Mouse (Mus musculus) kidney, postnatal 25 days (tissue): Measurements from ENCODE around the gene Gng2.

Source experiments
- DNase-seq, 2 experiments: peaks; one replicate each; pipeline ENCODE4 v3.0.0; 2021; ENCODE audit warnings: mixed read lengths in 2 of 2

Gng2 gene

GRCm38 (mm10) chr14:19976421-19977270, 781 bp downstream of the Gng2 start:
- peak; percentile 67 to 84 for DNase-seq

GRCm38 (mm10) chr14:19974978-19975493, 2.4 kb downstream of the Gng2 start:
- DNase-seq: no peak

- no peak for DNase-seq
Measured at GRCm38 (mm10) chr14:19974429-19974828, 3.0 kb downstream of the Gng2 start.

GRCm38 (mm10) chr14:19972316-19973029, 5.0 kb downstream of the Gng2 start:
- DNase-seq: no peak

GRCm38 (mm10) chr14:19970845-19971244, 6.6 kb downstream of the Gng2 start:
- no peak for DNase-seq

GRCm38 (mm10) chr14:19970106-19970785, 7.2 kb downstream of the Gng2 start:
- no peak for DNase-seq

GRCm38 (mm10) chr14:19969566-19969965, 7.9 kb downstream of the Gng2 start:
- no peak for DNase-seq

GRCm38 (mm10) chr14:19969011-19969521, 8.4 kb downstream of the Gng2 start:
- no peak for DNase-seq

GRCm38 (mm10) chr14:19968321-19969010, 9.0 kb downstream of the Gng2 start:
- DNase-seq: no peak

- DNase-seq: no peak
Measured at GRCm38 (mm10) chr14:19967482-19967881, 9.9 kb downstream of the Gng2 start.

- no peak for DNase-seq
Measured at GRCm38 (mm10) chr14:19963961-19964505, 13.4 kb downstream of the Gng2 start.

GRCm38 (mm10) chr14:19961924-19962915, 15.2 kb downstream of the Gng2 start:
- DNase-seq: no peak

- DNase-seq: no peak
Measured at GRCm38 (mm10) chr14:19959860-19960259, 17.6 kb downstream of the Gng2 start.

- DNase-seq: no peak
Measured at GRCm38 (mm10) chr14:19955077-19955476, 22.4 kb downstream of the Gng2 start.

GRCm38 (mm10) chr14:19950812-19951211, 26.6 kb downstream of the Gng2 start:
- DNase-seq: no peak

GRCm38 (mm10) chr14:19949475-19949874, 28.0 kb downstream of the Gng2 start:
- DNase-seq: no peak

GRCm38 (mm10) chr14:19946221-19946620, 31.2 kb downstream of the Gng2 start:
- DNase-seq: no peak

GRCm38 (mm10) chr14:19942732-19943131, 34.7 kb downstream of the Gng2 start:
- no peak for DNase-seq

- DNase-seq: no peak
Measured at GRCm38 (mm10) chr14:19942329-19942728, 35.1 kb downstream of the Gng2 start.

- DNase-seq: no peak
Measured at GRCm38 (mm10) chr14:19940066-19940465, 37.4 kb downstream of the Gng2 start.

- no peak for DNase-seq
Measured at GRCm38 (mm10) chr14:19938545-19938944, 38.9 kb downstream of the Gng2 start.
